ENCODE assay signal across 8 mouse cellular contexts in the genomic region with DNA sequence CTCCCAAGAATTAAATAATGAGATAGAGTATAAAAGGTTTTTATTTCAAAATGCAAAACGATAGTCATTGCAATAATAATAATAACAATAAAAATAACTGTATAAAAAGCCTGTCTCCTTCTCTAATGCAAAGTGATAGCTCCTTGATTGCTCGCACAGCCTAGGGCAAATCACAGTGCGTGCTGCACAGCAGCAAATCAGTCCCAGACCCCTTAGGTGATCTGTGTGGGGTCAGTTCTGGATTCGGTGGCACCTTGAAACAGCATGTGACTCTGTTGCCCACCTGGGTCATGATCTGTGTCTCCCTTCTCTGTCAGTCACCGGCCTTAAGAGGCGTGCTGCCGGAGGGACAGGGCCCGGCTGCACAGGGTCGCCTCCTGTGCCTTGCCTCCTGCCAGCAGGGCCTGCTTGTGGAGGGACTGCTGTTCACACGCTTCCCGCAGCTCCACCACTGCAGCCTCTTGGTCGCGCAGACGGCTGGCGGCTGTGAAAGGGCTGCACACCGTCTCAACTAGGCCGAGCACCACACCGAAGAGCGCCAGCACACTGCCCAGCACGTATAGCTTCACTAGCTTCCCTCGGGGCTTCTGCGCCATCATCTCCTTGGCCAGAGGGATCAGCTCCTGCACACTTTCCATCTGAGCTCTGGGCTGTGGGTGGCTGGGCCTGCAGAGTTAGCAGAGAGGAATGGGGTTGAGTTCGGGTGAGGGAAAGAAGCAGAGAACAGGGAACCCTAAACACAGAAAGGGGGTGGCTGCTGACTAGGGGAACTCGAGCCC. TPM values are rescaled to one million over a fixed set of nuclear protein-coding genes. Genes with fewer than 3 reads are reported as not detected.
A peak's percentile ranks its signal among the peaks of the same experiment; 100 is the strongest.
DNase-seq lines count a peak whose midpoint lies in the region; ATAC-seq and TF ChIP-seq lines count a peak whose summit lies in the region.

No protein-coding gene starts in this region.

- no peaks in the 10 kb centered on the region; the same call in 1 of the 2 replicates for H3K4me1 ChIP-seq in G1E (ENCODE audit: insufficient read depth, low read depth, low read length)
- peaks cover 16% of the 10 kb centered on the region for H3K4me1 ChIP-seq in heart, embryonic 15.5 days (replicated peaks)
- H3K4me1 ChIP-seq in stomach, embryonic 14.5 days (ENCODE audit: control insufficient read depth, insufficient read depth, low read length): peaks cover 12% of the 10 kb centered on the region; the same call in 1 of the 2 replicates

- H3K9ac ChIP-seq in heart, embryonic 15.5 days: peak overlapping the region; percentile 87
- H3K9ac ChIP-seq in stomach, embryonic 14.5 days (replicated peaks; ENCODE audit: low read depth, low read length): peak overlapping the region; percentile 52

- H3K36me3 ChIP-seq in G1E (replicated peaks): no peaks in the 10 kb centered on the region
- H3K36me3 ChIP-seq in heart, embryonic 15.5 days: no peaks in the 10 kb centered on the region
- H3K36me3 ChIP-seq in stomach, embryonic 14.5 days (ENCODE audit: control insufficient read depth, insufficient read depth, low read length): no peaks in the 10 kb centered on the region

- no peak for TF ChIP-seq CTCF in G1E (IDR thresholded peaks at IDR 0.05; ENCODE audit: low read depth, low read length)

- peaks cover 4% of the 10 kb centered on the region; the same call in 1 of the 2 replicates for H3K27me3 ChIP-seq in G1E (ENCODE audit: insufficient read depth, low read length)
- H3K27me3 ChIP-seq in heart, embryonic 15.5 days: no peaks in the 10 kb centered on the region
- no peaks in the 10 kb centered on the region for H3K27me3 ChIP-seq in stomach, embryonic 14.5 days (ENCODE audit: control insufficient read depth, insufficient read depth, low read length)

- H3K4me2 ChIP-seq in heart, embryonic 15.5 days: peak overlapping the region; percentile 73
- H3K4me2 ChIP-seq in stomach, embryonic 14.5 days (replicated peaks; ENCODE audit: low read depth, low read length): peak overlapping the region; percentile 70

- no peak for DNase-seq in G1E (ENCODE audit: low spot score)
- peak; percentile 7 for DNase-seq in embryo, embryonic 11.5 days (ENCODE audit: low read depth, low spot score)
- peak; percentile 54 to 71 for DNase-seq in kidney, postnatal 4 days
- DNase-seq in ovary, postnatal 14 days (ENCODE audit: low spot score): no peak

- WGBS in heart, embryonic 15.5 days: 11% methylated on average over 24 of the region's 24 CpGs
- 17% methylated on average over 24 of the region's 24 CpGs for WGBS in stomach, embryonic 14.5 days

- peak; percentile 23 for ATAC-seq in CD4-positive, CD25-positive, alpha-beta regulatory T cell, adult 4 months
- no peak for ATAC-seq in G1E (ENCODE audit: extremely low read depth, insufficient number of reproducible peaks, low FRiP score, poor library complexity, severe bottlenecking)
- peak; percentile 53 for ATAC-seq in heart, embryonic 15.5 days (replicated peaks; ENCODE audit: insufficient number of reproducible peaks, insufficient read depth, low FRiP score, low read depth)
- ATAC-seq in megakaryocyte, adult 5-6 weeks (ENCODE audit: poor library complexity, severe bottlenecking): peak; percentile 2; the same call in 1 of the 2 replicates
- ATAC-seq in stomach, embryonic 14.5 days (ENCODE audit: insufficient number of reproducible peaks, insufficient read depth, low FRiP score, low read depth): peak; percentile 29; the same call in 1 of the 2 replicates

- H3K9me3 ChIP-seq in G1E (replicated peaks): no peaks in the 10 kb centered on the region
- no peaks in the 10 kb centered on the region for H3K9me3 ChIP-seq in heart, embryonic 15.5 days (replicated peaks)
- H3K9me3 ChIP-seq in stomach, embryonic 14.5 days (ENCODE audit: control insufficient read depth, low read depth, low read length): no peaks in the 10 kb centered on the region

- peak overlapping the region; percentile 98 for H3K27ac ChIP-seq in heart, embryonic 15.5 days
- peak overlapping the region; percentile 86 for H3K27ac ChIP-seq in stomach, embryonic 14.5 days (ENCODE audit: low read length)

- H3K4me3 ChIP-seq in G1E (ENCODE audit: low read depth, low read length): 0 out of 2 replicates have a peak overlapping the region, but pooled peaks have one; percentile 13
- peak overlapping the region; percentile 67 for H3K4me3 ChIP-seq in heart, embryonic 15.5 days
- peak overlapping the region; percentile 39 for H3K4me3 ChIP-seq in stomach, embryonic 14.5 days (ENCODE audit: low read depth, low read length)

RNA-seq across cellular contexts. Expression of a gene that starts 0.7 kb away (rescaled TPM):
- polyA plus RNA-seq in CD4-positive, CD25-positive, alpha-beta regulatory T cell, adult 4 months (2017; shearing (Covaris generic)): 1 to 10 TPM; 1.1 to 1.5 TPM
- total RNA-seq in G1E (2014; fragmentation: Nextera tagmentation) (not detected in 2 replicates), G1E (2017) (not detected in 2 replicates)
- not detected in 2 replicates for polyA plus RNA-seq in G1E (2012)
- 103 and 106 TPM in 2 replicates for polyA plus RNA-seq in heart, embryonic 15.5 days (2015; fragmentation: Nextera tagmentation; extraction: Ambion mirVana)
- total RNA-seq in megakaryocyte, adult 5-6 weeks (2015): 31.0 and 35.4 TPM in 2 replicates
- total RNA-seq in megakaryocyte, adult 5-6 weeks (2017): 40.3 and 46.3 TPM in 2 replicates
- 26.4 and 26.5 TPM in 2 replicates for polyA plus RNA-seq in stomach, embryonic 14.5 days (2014; fragmentation: Nextera tagmentation; extraction: Ambion mirVana)

RNA-seq across cellular contexts. Expression of a gene that starts 8.5 kb away (rescaled TPM):
- 100 to 1,000 TPM; 171 to 174 TPM for polyA plus RNA-seq in CD4-positive, CD25-positive, alpha-beta regulatory T cell, adult 4 months (2017; shearing (Covaris generic))
- total RNA-seq in G1E (2014; fragmentation: Nextera tagmentation) (not detected in 2 replicates), G1E (2017) (0.27 TPM in 1 of 2 replicates, not detected in the other)
- polyA plus RNA-seq in G1E (2012): not detected in 2 replicates
- polyA plus RNA-seq in heart, embryonic 15.5 days (2015; fragmentation: Nextera tagmentation; extraction: Ambion mirVana): 1.9 and 4.6 TPM in 2 replicates
- 77.6 and 78.5 TPM in 2 replicates for total RNA-seq in megakaryocyte, adult 5-6 weeks (2015)
- 36.9 and 44.9 TPM in 2 replicates for total RNA-seq in megakaryocyte, adult 5-6 weeks (2017)
- 0.62 and 1.2 TPM in 2 replicates for polyA plus RNA-seq in stomach, embryonic 14.5 days (2014; fragmentation: Nextera tagmentation; extraction: Ambion mirVana)

Comparison
In these comparisons a context has a peak if more than half of its experiments do, and no peak if none do; other contexts are left out.
1. DNase-seq: peak in embryo, embryonic 11.5 days (single experiment) and kidney, postnatal 4 days (2 of 2); none in G1E (single experiment) and ovary, postnatal 14 days (single experiment).
2. H3K4me3 ChIP-seq: peak in every context shown above with its lines; median percentile 67 in heart, embryonic 15.5 days; 39 in stomach, embryonic 14.5 days; 13 in G1E.
3. RNA of a gene that starts 0.7 kb away (polyA plus RNA-seq): 103 to 106 TPM in heart, embryonic 15.5 days and 26.4 to 26.5 TPM in stomach, embryonic 14.5 days; 1.1 to 1.5 TPM in CD4-positive, CD25-positive, alpha-beta regulatory T cell, adult 4 months and not detected in G1E; every median in the first group is over 10 times any median in the second.
4. RNA of a gene that starts 8.5 kb away (polyA plus RNA-seq): 171 to 174 TPM in CD4-positive, CD25-positive, alpha-beta regulatory T cell, adult 4 months; 1.9 to 4.6 TPM in heart, embryonic 15.5 days, 0.62 to 1.2 TPM in stomach, embryonic 14.5 days and not detected in G1E; every median in the first group is over 10 times any median in the second.